Mouse (Mus musculus) embryonic facial prominence, embryonic 14.5 days (tissue): ENCODE measurements at regions not wholly inside any gene's neighbourhood (a gene's known extent, or its start where the extent isn't known, plus 50 kb on each side); places are given as distances from the start of the nearest gene placed in this dataset.
"Not testable (repeated sequence)": the region's sequence is repeated elsewhere in the genome, so short reads cannot be mapped to it uniquely, and the experiment has no call there.

Experiments
- ATAC-seq: fragments of 200-750 bp; cut with Nextera tagmentation; 2 replicates; pipeline ENCODE4 v1.8.0; 2017; ENCODE audit warnings: low read depth, moderate number of reproducible peaks, moderate TSS enrichment
- DNase-seq: peaks from one replicate; pipeline ENCODE4 v3.0.0-alpha.2; 2015; ENCODE audit warnings: low spot score
- H3K27ac ChIP-seq: fragments of 300-500 bp; sonication (generic); replicated peaks from 2 replicates; pipeline ENCODE4 v1.5.1; 2014; ENCODE audit warnings: low read depth, mild to moderate bottlenecking, low read length, moderate library complexity
- H3K27me3 ChIP-seq: fragments of 300-500 bp; sonication (generic); replicated peaks from 2 replicates; pipeline ENCODE4 v1.6.1; 2014; ENCODE audit warnings: low read length; ENCODE audit not compliant: control insufficient read depth, insufficient read depth
- H3K36me3 ChIP-seq: fragments of 300-500 bp; sonication (generic); 2 replicates; pipeline ENCODE4 v1.6.1; 2014; ENCODE audit warnings: low read length, mixed read lengths; ENCODE audit not compliant: control insufficient read depth, insufficient read depth
- H3K4me1 ChIP-seq: fragments of 300-500 bp; sonication (generic); 2 replicates; pipeline ENCODE4 v1.6.1; 2014; ENCODE audit warnings: antibody characterized with exemption, low read length; ENCODE audit not compliant: control insufficient read depth, insufficient read depth
- H3K4me2 ChIP-seq: fragments of 300-500 bp; sonication (generic); 2 replicates; pipeline ENCODE4 v1.6.1; 2014; ENCODE audit warnings: low read depth, mild to moderate bottlenecking, low read length, moderate library complexity, mixed read lengths
- H3K4me3 ChIP-seq: fragments of 300-500 bp; sonication (generic); 2 replicates; pipeline ENCODE4 v1.5.1; 2014; ENCODE audit warnings: low read depth, mild to moderate bottlenecking, low read length
- H3K9ac ChIP-seq: fragments of 300-500 bp; sonication (generic); 2 replicates; pipeline ENCODE4 v1.6.1; 2014; ENCODE audit warnings: low read depth, mild to moderate bottlenecking, low read length, moderate library complexity, mixed read lengths
- H3K9me3 ChIP-seq: fragments of 300-500 bp; sonication (generic); 2 replicates; pipeline ENCODE4 v1.6.1; 2016; ENCODE audit warnings: low read length; ENCODE audit not compliant: control insufficient read depth
- WGBS: fragments of 180-500 bp; shearing (Covaris S2); extraction: QIAGEN DNeasy Blood & Tissue Kit; methylation state at CpG from one replicate; pipeline ENCODE4 v1.1.7; 2014; 5-methylcytosine and 5-hydroxymethylcytosine counted together

GRCm38 (mm10) chr12:32434506-32435002 lies 56.0 kb downstream of the Ccdc71l start:
- no peak overlapping the region for H3K4me3 ChIP-seq
- ATAC-seq (no peak), DNase-seq (no peak)
- H3K36me3 ChIP-seq: no peaks in the 10 kb centered on the region
- H3K4me2 ChIP-seq: no peak overlapping the region
- H3K4me1 ChIP-seq: no peaks in the 10 kb centered on the region
- H3K9me3 ChIP-seq: no peaks in the 10 kb centered on the region
- no peak overlapping the region for H3K9ac ChIP-seq
- no peaks in the 10 kb centered on the region for H3K27me3 ChIP-seq
- H3K27ac ChIP-seq: no peak overlapping the region

GRCm38 (mm10) chr12:32435126-32435525 lies 56.6 kb downstream of the Ccdc71l start:
- H3K9me3 ChIP-seq: no peaks in the 10 kb centered on the region
- DNase-seq (no peak), ATAC-seq (no peak)
- 50% methylated on average over 1 of the region's 1 CpGs for WGBS
- no peaks in the 10 kb centered on the region for H3K36me3 ChIP-seq
- no peaks in the 10 kb centered on the region for H3K4me1 ChIP-seq
- H3K9ac ChIP-seq: no peak overlapping the region
- H3K4me3 ChIP-seq: no peak overlapping the region
- H3K27ac ChIP-seq: no peak overlapping the region
- H3K4me2 ChIP-seq: no peak overlapping the region
- H3K27me3 ChIP-seq: no peaks in the 10 kb centered on the region

GRCm38 (mm10) chr12:32438209-32438608 lies 59.7 kb downstream of the Ccdc71l start:
- 72% methylated on average over 1 of the region's 1 CpGs for WGBS
- Histone ChIP-seq H3K4me2 (no peak overlapping the region), H3K4me3 (no peak overlapping the region), H3K4me1 (no peaks in the 10 kb centered on the region), H3K27me3 (no peaks in the 10 kb centered on the region), H3K9me3 (no peaks in the 10 kb centered on the region), H3K9ac (no peak overlapping the region), H3K36me3 (no peaks in the 10 kb centered on the region), H3K27ac (no peak overlapping the region)
- ATAC-seq: no peak
- DNase-seq: no peak

- DNase-seq (no peak), ATAC-seq (no peak)
- no peaks in the 10 kb centered on the region for H3K9me3 ChIP-seq
- no peak overlapping the region for H3K4me3 ChIP-seq
- H3K9ac ChIP-seq: no peak overlapping the region
- H3K27ac ChIP-seq: no peak overlapping the region
- H3K36me3 ChIP-seq: no peaks in the 10 kb centered on the region
- 85% methylated on average over 4 of the region's 4 CpGs for WGBS
- H3K27me3 ChIP-seq: no peaks in the 10 kb centered on the region
- H3K4me2 ChIP-seq: no peak overlapping the region
- H3K4me1 ChIP-seq: no peaks in the 10 kb centered on the region
These were observed 66.3 kb downstream of the Ccdc71l start for GRCm38 (mm10) chr12:32444770-32445169.

GRCm38 (mm10) chr12:32445874-32446273 lies 67.4 kb downstream of the Ccdc71l start:
- no peak for ATAC-seq

GRCm38 (mm10) chr12:32449373-32449772 lies 70.9 kb downstream of the Ccdc71l start:
- Histone ChIP-seq H3K4me1 (no peaks in the 10 kb centered on the region), H3K27ac (no peak overlapping the region), H3K9me3 (no peaks in the 10 kb centered on the region), H3K9ac (no peak overlapping the region), H3K4me3 (no peak overlapping the region), H3K4me2 (no peak overlapping the region), H3K27me3 (no peaks in the 10 kb centered on the region), H3K36me3 (no peaks in the 10 kb centered on the region)
- no peak for DNase-seq
- ATAC-seq: no peak

More at GRCm38 (mm10) chr12:32445874-32446273, 67.4 kb downstream of the Ccdc71l start:
- Histone ChIP-seq H3K4me1 (no peaks in the 10 kb centered on the region), H3K9me3 (no peaks in the 10 kb centered on the region), H3K4me3 (no peak overlapping the region), H3K27me3 (no peaks in the 10 kb centered on the region), H3K9ac (no peak overlapping the region), H3K4me2 (no peak overlapping the region), H3K27ac (no peak overlapping the region), H3K36me3 (no peaks in the 10 kb centered on the region)
- no peak for DNase-seq

- H3K9ac ChIP-seq: no peak overlapping the region
- DNase-seq (peak; percentile 39), ATAC-seq (no peak)
- H3K36me3 ChIP-seq: no peaks in the 10 kb centered on the region
- no peaks in the 10 kb centered on the region for H3K4me1 ChIP-seq
- H3K4me3 ChIP-seq: no peak overlapping the region
- no peaks in the 10 kb centered on the region for H3K9me3 ChIP-seq
- no peak overlapping the region for H3K27ac ChIP-seq
- 37% methylated on average over 1 of the region's 1 CpGs for WGBS
- H3K4me2 ChIP-seq: no peak overlapping the region
- no peaks in the 10 kb centered on the region for H3K27me3 ChIP-seq
These were observed 72.7 kb downstream of the Ccdc71l start for GRCm38 (mm10) chr12:32451226-32451625.

- H3K4me2 ChIP-seq: no peak overlapping the region
- H3K4me1 ChIP-seq: no peaks in the 10 kb centered on the region
- no peak overlapping the region for H3K27ac ChIP-seq
- DNase-seq: peak; percentile 87
- no peak overlapping the region for H3K4me3 ChIP-seq
- H3K9ac ChIP-seq: no peak overlapping the region
- no peaks in the 10 kb centered on the region for H3K9me3 ChIP-seq
- ATAC-seq: no peak
- no peaks in the 10 kb centered on the region for H3K27me3 ChIP-seq
- H3K36me3 ChIP-seq: no peaks in the 10 kb centered on the region
These were observed 76.3 kb downstream of the Ccdc71l start for GRCm38 (mm10) chr12:32454794-32455193.

GRCm38 (mm10) chr12:32455231-32455630 lies 76.7 kb downstream of the Ccdc71l start:
- not testable (repeated sequence) for DNase-seq, ATAC-seq, H3K9me3 ChIP-seq, H3K36me3 ChIP-seq, H3K9ac ChIP-seq, H3K27me3 ChIP-seq, H3K4me1 ChIP-seq, H3K4me2 ChIP-seq, H3K27ac ChIP-seq, H3K4me3 ChIP-seq
- 89% methylated on average over 3 of the region's 3 CpGs for WGBS
